Mouse (Mus musculus): ENCODE measurements around the gene Grin1. TPM values are rescaled to one million over a fixed set of nuclear protein-coding genes. Genes with fewer than 3 reads are reported as not detected.

The Grin1 gene
- polyA plus RNA-seq, 1 experiment = 282 TPM

DNA sequence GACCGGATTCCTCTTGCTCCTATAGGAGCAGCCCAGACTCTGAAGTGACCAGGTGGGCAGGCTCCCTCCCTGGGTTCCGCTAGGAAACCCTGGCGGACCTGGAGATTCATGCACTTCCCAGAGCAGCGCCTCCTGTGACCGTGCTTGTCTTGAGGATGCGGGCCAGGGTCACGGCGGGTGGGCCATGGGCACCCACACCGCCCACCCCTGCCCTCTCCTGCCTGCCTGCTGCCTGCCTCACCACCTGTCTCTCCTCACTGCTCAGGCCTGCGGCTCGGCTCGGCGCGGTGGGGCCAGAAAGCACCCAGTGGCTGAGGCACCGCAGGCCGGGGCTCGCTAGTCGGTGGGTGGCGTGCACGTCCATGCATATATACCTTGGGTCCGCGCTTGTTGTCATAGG, 8.0 kb downstream of the Grin1 start:
- 9% methylated on average over 22 of the region's 22 CpGs for WGBS
- no peak for TF ChIP-seq CTCF (IDR thresholded peaks at IDR 0.05; ENCODE audit: borderline replicate concordance, insufficient read depth, low read depth, low read length)
- no peak for TF ChIP-seq POLR2A (IDR thresholded peaks at IDR 0.05; ENCODE audit: borderline replicate concordance, insufficient read depth, low read length)
- Histone ChIP-seq H3K4me3 (replicated peaks; ENCODE audit: insufficient read depth, low read depth, low read length) (no peak overlapping the region), H3K4me1 (ENCODE audit: control insufficient read depth, insufficient read depth, low read length) (peaks cover 40% of the 10 kb centered on the region), H3K27ac (ENCODE audit: insufficient read depth, low read length) (peak overlapping the region; percentile 66), H3K27me3 (ENCODE audit: control insufficient read depth, insufficient read depth, low read length) (no peaks in the 10 kb centered on the region)
- peak; percentile 52 to 59 for DNase-seq

- Histone ChIP-seq H3K27me3 (ENCODE audit: control insufficient read depth, insufficient read depth, low read length) (no peaks in the 10 kb centered on the region), H3K4me1 (ENCODE audit: control insufficient read depth, insufficient read depth, low read length) (peaks cover 48% of the 10 kb centered on the region), H3K4me3 (replicated peaks; ENCODE audit: insufficient read depth, low read depth, low read length) (no peak overlapping the region), H3K27ac (ENCODE audit: insufficient read depth, low read length) (peak overlapping the region; percentile 63)
- whole genome bisulfite sequencing = 10% methylated on average over 10 of the region's 10 CpGs
- no peak for TF ChIP-seq POLR2A (IDR thresholded peaks at IDR 0.05; ENCODE audit: borderline replicate concordance, insufficient read depth, low read length)
- no peak for TF ChIP-seq CTCF (IDR thresholded peaks at IDR 0.05; ENCODE audit: borderline replicate concordance, insufficient read depth, low read depth, low read length)
- peak; percentile 69 for DNase-seq
Observed at GRCm38 (mm10) chr2:25310180-25310579, 8.8 kb downstream of the Grin1 start.

GRCm38 (mm10) chr2:25305587-25306359, 13.2 kb downstream of the Grin1 start:
- H3K27me3 ChIP-seq (ENCODE audit: control insufficient read depth, insufficient read depth, low read length) = no peaks in the 10 kb centered on the region
- no peak overlapping the region for H3K4me3 ChIP-seq (replicated peaks; ENCODE audit: insufficient read depth, low read depth, low read length)

GRCm38 (mm10) chr2:25304657-25305541, 14.1 kb downstream of the Grin1 start:
- TF ChIP-seq POLR2A (IDR thresholded peaks at IDR 0.05; ENCODE audit: borderline replicate concordance, insufficient read depth, low read length) (0 out of 2 replicates have a peak, but pooled peaks have one; percentile 18), CTCF (IDR thresholded peaks at IDR 0.05; ENCODE audit: borderline replicate concordance, insufficient read depth, low read depth, low read length) (no peak)
- Histone ChIP-seq H3K27me3 (ENCODE audit: control insufficient read depth, insufficient read depth, low read length) (no peaks in the 10 kb centered on the region), H3K27ac (ENCODE audit: insufficient read depth, low read length) (peak overlapping the region; percentile 36), H3K4me3 (replicated peaks; ENCODE audit: insufficient read depth, low read depth, low read length) (no peak overlapping the region), H3K4me1 (ENCODE audit: control insufficient read depth, insufficient read depth, low read length) (peaks cover 32% of the 10 kb centered on the region)
- peak in 1 of 2 experiments; percentile 58 for DNase-seq
- WGBS = 13% methylated on average over 45 of the region's 45 CpGs

More at GRCm38 (mm10) chr2:25305587-25306359, 13.2 kb downstream of the Grin1 start:
- peak; percentile 27 to 39 for DNase-seq
- no peak for TF ChIP-seq CTCF (IDR thresholded peaks at IDR 0.05; ENCODE audit: borderline replicate concordance, insufficient read depth, low read depth, low read length)
- TF ChIP-seq POLR2A (IDR thresholded peaks at IDR 0.05; ENCODE audit: borderline replicate concordance, insufficient read depth, low read length) = no peak
- 45% methylated on average over 14 of the region's 14 CpGs for WGBS
- H3K27ac ChIP-seq (ENCODE audit: insufficient read depth, low read length) = peak overlapping the region; percentile 33; the same call in 1 of the 2 replicates
- H3K4me1 ChIP-seq (ENCODE audit: control insufficient read depth, insufficient read depth, low read length) = peaks cover 38% of the 10 kb centered on the region

GRCm38 (mm10) chr2:25303931-25304656, 14.9 kb downstream of the Grin1 start:
- H3K4me3 ChIP-seq (replicated peaks; ENCODE audit: insufficient read depth, low read depth, low read length) = no peak overlapping the region
- WGBS = 16% methylated on average over 7 of the region's 7 CpGs
- TF ChIP-seq CTCF (IDR thresholded peaks at IDR 0.05; ENCODE audit: borderline replicate concordance, insufficient read depth, low read depth, low read length) (no peak), POLR2A (IDR thresholded peaks at IDR 0.05; ENCODE audit: borderline replicate concordance, insufficient read depth, low read length) (peak; percentile 18; the same call in 1 of the 2 replicates)
- peaks cover 32% of the 10 kb centered on the region for H3K4me1 ChIP-seq (ENCODE audit: control insufficient read depth, insufficient read depth, low read length)
- H3K27me3 ChIP-seq (ENCODE audit: control insufficient read depth, insufficient read depth, low read length) = no peaks in the 10 kb centered on the region
- peak; percentile 83 to 91 for DNase-seq
- peak overlapping the region; percentile 36 for H3K27ac ChIP-seq (ENCODE audit: insufficient read depth, low read length)

DNA sequence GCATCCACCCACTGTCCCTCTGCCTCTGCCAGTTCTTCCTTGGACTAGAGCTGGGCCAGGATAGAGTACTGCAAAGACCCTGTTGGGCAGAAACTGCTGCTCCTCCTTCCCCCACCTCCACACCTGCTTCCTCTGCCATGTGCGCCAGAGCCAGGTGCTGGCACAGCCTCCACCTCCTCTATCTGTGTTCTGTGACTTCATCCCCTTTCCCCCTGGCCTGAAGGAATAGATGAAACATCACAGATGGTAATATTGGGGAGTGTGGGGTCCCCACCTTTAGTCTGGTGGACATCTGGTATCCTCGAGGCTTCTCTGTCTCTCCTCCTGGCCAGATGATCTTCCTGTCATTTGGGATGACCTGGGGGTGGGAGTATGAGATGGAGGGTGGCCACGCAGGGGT, 15.5 kb downstream of the Grin1 start:
- TF ChIP-seq CTCF (IDR thresholded peaks at IDR 0.05; ENCODE audit: borderline replicate concordance, insufficient read depth, low read depth, low read length) (no peak), POLR2A (IDR thresholded peaks at IDR 0.05; ENCODE audit: borderline replicate concordance, insufficient read depth, low read length) (no peak)
- H3K4me1 ChIP-seq (ENCODE audit: control insufficient read depth, insufficient read depth, low read length) = peaks cover 31% of the 10 kb centered on the region
- WGBS = 20% methylated on average over 3 of the region's 3 CpGs
- H3K27ac ChIP-seq (ENCODE audit: insufficient read depth, low read length) = peak overlapping the region; percentile 70
- H3K4me3 ChIP-seq (replicated peaks; ENCODE audit: insufficient read depth, low read depth, low read length) = no peak overlapping the region
- peak in 1 of 2 experiments; percentile 34 for DNase-seq
- H3K27me3 ChIP-seq (ENCODE audit: control insufficient read depth, insufficient read depth, low read length) = no peaks in the 10 kb centered on the region

- TF ChIP-seq CTCF (IDR thresholded peaks at IDR 0.05; ENCODE audit: borderline replicate concordance, insufficient read depth, low read depth, low read length) (no peak), POLR2A (IDR thresholded peaks at IDR 0.05; ENCODE audit: borderline replicate concordance, insufficient read depth, low read length) (no peak)
- Histone ChIP-seq H3K4me3 (replicated peaks; ENCODE audit: insufficient read depth, low read depth, low read length) (no peak overlapping the region), H3K27ac (ENCODE audit: insufficient read depth, low read length) (no peak overlapping the region; the same call in 1 of the 2 replicates), H3K27me3 (ENCODE audit: control insufficient read depth, insufficient read depth, low read length) (no peaks in the 10 kb centered on the region), H3K4me1 (ENCODE audit: control insufficient read depth, insufficient read depth, low read length) (peaks cover 30% of the 10 kb centered on the region)
- 14% methylated on average over 10 of the region's 10 CpGs for WGBS
- DNase-seq = peak; percentile 68 to 79
Observed at GRCm38 (mm10) chr2:25298046-25298445, 20.9 kb downstream of the Grin1 start.
